Mouse (Mus musculus) megakaryocyte-erythroid progenitor cell, adult 5-6 weeks (primary cell): ENCODE results near the gene Mmp2. TPM values are rescaled to one million over a fixed set of nuclear protein-coding genes. Genes with fewer than 3 reads are reported as not detected.
"Not testable (repeated sequence)": the region's sequence is repeated elsewhere in the genome, so short reads cannot be mapped to it uniquely, and the experiment has no call there.

Experiments
- ATAC-seq: replicated peaks from 2 replicates; pipeline ENCODE4 v1.8.0; 2016; ENCODE audit warnings: mild to moderate bottlenecking, inconsistent platforms; ENCODE audit not compliant: severe bottlenecking, poor library complexity, low FRiP score, low TSS enrichment
- total RNA-seq, 2 experiments: library from RNA; stranded (forward) in 1 of 2; stranded (reverse) in 1 of 2; fragments of 200-1000, 215-1000 nt in 1 of 2; fragments of >200 nt in 1 of 2; fragmentation: Nextera tagmentation in 1 of 2; gene quantifications; 2 replicates each; pipeline ENCODE4 v1.2.3; 2014 to 2017

Mmp2 gene
- total RNA-seq (2014; fragmentation: Nextera tagmentation), result not detected in 2 replicates
- total RNA-seq (2017), result 3.1 TPM in 1 of 2 replicates, not detected in the other

- no peak for ATAC-seq
Measured at GRCm38 (mm10) chr8:92827243-92828034, at the start of gene Mmp2. Gene Mmp2 (plus strand): TSS chr8:92827291.

DNA sequence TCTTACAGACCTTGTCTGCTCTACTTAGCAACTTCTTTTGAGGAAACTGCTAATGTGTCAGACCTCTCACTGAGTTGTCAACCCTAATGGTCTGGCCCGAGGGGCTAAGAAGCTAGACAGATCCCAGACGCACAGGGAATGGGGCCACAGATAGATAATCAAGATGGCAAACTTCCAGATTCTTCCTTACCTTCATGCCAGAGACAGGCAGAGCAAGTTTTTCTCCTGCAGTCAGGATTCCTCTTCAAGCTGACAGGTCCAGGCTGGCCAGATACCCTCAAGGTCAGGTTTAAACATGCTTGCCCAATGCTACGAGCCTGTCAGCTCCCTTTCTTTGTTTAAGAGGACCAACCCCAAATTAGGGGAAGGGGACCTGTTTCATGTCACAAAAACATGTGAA is 46.1 kb upstream of the Mmp2 start:
- no peak for ATAC-seq

- no peak for ATAC-seq
Measured at GRCm38 (mm10) chr8:92783906-92784610, 43.0 kb upstream of the Mmp2 start.

DNA sequence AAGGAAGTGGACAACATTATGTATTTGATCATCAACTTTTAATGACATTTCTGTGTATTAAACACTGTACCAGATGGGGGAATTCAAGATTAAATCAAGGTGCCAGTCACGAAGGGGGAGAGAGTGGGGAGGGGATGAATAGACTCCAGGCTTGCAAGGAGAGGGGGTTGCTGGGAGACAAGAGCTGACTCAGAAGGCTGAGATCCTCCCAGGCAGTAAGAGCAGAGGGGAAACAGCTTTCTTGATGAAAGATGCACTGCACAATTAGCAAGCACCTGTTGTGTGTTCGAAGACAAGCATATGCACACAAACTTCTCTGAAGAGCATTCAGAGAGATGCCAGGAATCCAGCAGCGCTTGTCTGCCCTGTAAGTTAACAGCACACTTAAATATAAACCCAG is 36.3 kb upstream of the Mmp2 start:
- no peak for ATAC-seq

- not testable (repeated sequence) for ATAC-seq
Measured at GRCm38 (mm10) chr8:92791999-92792398, 35.1 kb upstream of the Mmp2 start.

DNA sequence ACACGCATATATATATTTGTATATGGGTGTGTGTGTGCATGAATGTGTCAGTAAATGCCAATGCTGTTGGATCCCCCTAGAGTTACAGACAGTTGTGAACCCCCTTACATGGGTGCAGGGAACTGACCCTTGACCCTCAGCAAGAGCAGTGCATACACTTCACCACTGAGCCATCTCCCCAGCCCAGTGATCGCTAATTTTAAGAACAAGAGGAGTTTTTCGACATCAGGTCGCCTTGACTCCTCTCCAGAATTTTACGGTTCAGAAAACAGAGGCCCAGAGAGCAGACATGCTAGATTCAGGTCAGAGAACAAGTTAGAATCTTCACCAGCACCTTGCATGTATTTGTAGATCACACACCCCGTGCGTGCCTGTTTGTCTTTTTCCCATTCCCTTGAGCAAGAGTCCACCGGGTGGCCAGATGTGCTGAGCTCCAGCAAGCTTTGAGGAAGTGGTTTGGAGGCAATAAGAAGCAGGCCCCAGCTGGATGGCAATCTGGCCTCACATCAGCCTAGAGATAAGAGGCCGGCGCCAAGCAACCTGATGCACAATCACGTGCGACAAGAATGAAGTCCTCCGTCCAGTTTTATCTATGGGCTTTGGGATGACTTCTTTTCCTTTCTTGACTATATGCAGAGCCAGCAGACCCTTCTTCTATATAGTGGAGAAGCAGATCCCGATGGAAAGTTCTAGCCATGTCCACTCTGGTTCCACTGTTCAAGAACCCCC is 33.1 kb upstream of the Mmp2 start:
- no peak for ATAC-seq

- ATAC-seq, result no peak
Measured at GRCm38 (mm10) chr8:92797527-92797931, 29.6 kb upstream of the Mmp2 start.

DNA sequence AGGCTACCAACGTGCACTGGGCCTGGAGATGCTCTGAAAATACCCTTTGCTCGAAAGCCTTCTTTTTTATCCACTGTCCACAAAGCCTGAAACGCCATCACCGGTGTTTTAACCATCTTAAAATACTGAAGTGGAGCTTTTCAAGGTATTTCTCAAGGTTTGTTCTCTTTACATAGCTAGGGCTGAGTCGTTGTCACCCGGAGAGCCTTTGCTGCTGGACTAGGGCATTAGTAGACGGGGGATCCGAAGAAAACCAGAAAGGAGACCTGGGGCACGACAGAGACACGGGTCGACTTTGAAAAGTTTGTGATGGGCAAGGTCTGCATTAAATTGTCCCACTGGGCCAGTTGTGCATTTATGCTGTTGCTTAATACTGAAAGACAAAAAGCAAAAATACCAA is 27.7 kb upstream of the Mmp2 start:
- no peak for ATAC-seq

DNA sequence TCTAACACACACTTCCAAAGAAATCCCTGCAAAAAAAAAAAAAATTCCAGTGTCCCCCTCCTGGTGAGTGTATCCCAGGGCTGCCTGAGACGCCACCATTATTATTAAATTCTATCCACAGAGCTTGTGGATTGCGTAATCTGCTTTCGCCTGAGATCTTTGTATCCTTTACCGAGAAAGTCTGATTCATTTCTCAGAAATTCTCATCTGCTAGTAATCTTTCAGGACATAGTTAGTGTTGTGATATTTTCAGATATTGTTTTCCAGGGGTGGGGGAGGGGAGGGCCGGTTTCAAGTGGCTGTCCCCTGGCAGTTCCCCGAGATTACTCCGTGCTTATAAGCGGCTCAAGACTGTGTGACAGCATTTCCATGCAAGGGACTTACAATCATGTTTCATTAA is 25.9 kb upstream of the Mmp2 start:
- ATAC-seq, result no peak

DNA sequence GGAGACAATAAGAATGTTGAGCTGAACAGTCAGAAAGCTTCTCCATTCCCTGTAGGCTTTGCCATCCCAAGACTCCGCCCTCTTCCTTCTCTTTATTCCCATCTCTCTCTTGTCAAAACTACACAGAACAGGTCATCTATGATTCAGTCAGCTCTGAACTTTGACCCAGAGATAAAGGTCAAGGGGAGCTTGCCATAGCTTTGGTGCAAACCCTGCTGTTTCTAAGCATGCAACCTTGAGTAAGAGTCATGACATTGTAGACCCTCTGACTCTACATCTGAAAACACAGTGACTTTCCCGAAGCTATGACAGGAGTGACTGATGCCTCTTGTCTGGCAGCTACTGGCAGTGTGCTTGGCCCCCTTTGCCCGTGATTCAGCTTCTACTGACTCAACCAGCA is 24.5 kb upstream of the Mmp2 start:
- no peak for ATAC-seq

- 0 out of 2 replicates have a peak, but pooled peaks have one; percentile 22 for ATAC-seq
Measured at GRCm38 (mm10) chr8:92812773-92813172, 14.3 kb upstream of the Mmp2 start.

- no peak for ATAC-seq
Measured at GRCm38 (mm10) chr8:92815661-92816060, 11.4 kb upstream of the Mmp2 start.

DNA sequence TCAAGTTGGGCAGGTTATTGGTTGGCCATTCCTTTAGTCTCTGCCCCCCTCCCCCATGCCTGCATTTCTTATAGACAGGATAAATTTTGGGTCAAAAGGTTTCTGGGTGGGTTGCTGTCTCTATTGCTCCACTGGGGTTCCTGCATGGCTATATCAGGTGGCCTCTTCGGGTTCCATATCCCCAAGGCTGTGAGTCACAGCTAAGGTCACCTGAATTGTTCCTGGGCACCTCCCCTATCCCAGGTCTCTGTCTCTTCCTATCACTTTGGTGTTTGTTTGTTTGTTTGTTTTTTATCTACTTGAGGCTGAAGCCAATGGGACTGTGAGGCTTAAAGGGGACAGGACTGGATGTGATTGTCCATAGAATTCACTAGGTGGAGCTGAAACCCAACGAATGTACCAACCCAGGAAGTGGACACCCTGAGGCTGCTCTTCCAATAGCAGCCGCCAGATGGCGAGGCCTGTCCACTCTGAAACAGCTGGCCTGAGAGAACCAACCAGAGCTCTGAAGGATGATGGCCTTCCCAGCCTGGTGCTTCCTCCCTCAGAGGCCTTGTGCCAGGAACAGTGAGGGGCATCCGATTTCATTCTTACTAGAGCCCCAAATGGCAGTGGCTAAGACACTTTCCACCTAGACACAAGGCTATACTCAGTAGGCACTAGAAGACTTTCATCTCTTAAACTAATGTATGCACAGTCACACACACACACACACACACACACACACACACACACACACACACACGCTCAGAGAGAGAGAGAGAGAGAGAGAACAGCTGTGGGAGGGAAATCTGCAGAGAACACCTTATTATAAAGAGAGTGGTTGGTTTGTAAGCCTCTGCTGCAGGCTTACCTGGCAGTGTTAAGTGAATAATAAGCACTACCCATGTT is 8.9 kb upstream of the Mmp2 start:
- peak; percentile 96 for ATAC-seq

DNA sequence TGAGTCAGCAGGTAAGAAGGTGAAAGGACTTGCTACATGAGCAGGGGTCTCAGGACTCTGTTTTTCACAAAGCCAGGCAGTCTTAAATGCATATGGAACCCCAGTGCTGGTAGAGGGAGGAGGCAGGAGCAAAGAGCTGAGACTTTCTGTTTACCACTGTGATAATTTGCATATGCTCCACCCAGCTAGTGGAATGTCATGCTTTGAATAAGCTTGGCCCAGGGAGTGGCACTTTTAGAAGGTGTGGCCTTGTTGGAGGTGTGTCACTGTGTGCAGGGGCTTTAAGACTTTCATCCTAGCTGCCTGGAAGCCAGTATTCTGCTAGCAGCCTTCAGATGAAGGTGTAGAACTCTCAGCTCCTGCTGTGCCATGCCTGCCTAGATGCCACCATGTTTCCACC is 5.9 kb upstream of the Mmp2 start:
- no peak for ATAC-seq

DNA sequence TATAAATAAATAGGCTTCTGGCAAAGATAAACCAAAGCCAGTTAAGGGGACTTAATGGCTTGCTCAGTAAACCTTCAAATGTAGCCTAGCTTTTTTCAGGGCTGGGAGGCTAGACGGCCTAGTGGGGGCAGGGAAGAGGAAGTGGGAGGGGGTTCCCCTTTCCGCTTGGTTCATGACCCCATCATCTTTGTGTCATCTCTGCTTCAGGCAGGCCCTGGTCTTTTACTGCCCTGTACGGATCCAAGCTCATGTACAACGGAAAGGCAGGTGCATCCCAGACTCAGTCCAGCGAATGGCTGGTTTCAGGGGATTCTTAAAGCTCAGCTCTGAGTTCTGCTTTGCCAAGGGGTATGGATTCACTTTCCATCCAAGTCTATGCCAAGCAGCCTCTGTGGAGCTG is 4.7 kb upstream of the Mmp2 start:
- ATAC-seq, result no peak

GRCm38 (mm10) chr8:92825991-92826390 is 1.1 kb upstream of the Mmp2 start:
- no peak for ATAC-seq

GRCm38 (mm10) chr8:92828251-92828743 is 1.2 kb downstream of the Mmp2 start:
- ATAC-seq, result no peak

DNA sequence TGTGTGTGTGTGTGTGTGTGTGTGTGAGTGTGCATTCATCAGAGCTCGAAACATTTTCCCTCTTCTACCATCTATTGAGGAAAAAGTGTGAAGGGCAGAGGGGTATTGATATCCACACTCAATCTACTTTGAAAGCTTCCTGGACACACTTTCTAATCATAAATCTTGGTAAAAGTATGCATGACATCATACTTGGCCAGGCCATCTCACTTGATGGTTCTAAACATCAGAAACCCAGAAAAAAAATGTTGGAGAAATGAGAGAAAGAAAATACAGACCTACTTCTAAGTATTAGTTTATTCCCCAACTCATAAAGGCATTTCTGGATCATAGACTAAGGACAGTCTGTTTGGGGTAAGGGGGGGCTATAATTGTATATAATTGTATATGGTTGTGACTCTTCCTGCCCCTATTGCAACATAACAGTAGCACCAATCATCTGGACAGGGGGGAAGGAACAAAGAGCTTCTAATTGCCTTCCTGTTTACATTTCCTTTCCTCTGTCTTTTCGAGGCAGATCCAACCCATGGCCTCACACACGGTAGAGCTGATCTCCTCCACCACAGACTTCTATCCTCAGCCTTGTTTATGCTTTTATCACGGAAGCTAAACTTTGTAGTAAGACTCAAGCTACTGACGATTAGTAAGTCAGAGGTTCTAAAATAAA is 7.1 kb downstream of the Mmp2 start:
- no peak for ATAC-seq
